Mouse (Mus musculus) layer of hippocampus, adult 11-12 months (tissue): ENCODE measurements around the gene Psmb6.

Source experiments
- DNase-seq: peaks from one replicate; pipeline ENCODE4 v3.0.0; 2022; ENCODE audit warnings: low spot score

Gene Psmb6

DNA sequence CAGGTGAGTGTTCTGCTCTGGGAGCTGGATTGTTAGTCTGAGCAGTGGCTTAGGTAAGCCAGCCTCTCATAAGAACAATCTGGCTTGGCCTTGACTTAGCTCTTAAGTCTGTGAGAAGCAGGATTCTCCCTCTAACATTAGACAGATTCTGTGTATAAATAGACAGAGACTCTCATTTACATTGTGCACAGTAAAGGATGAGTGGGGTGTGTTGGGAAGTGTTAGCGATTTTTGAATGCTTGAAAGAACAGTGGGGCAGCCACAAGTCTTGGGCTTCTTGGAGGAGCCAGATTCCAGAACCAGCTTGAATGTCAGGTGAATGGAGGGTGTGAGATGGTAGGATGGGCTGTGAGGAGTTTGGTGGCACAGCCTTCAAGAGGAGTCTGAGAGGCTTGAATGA, 46.5 kb downstream of the Psmb6 start:
- no peak for DNase-seq

GRCm38 (mm10) chr11:70572348-70572902, 47.3 kb downstream of the Psmb6 start:
- no peak for DNase-seq

DNA sequence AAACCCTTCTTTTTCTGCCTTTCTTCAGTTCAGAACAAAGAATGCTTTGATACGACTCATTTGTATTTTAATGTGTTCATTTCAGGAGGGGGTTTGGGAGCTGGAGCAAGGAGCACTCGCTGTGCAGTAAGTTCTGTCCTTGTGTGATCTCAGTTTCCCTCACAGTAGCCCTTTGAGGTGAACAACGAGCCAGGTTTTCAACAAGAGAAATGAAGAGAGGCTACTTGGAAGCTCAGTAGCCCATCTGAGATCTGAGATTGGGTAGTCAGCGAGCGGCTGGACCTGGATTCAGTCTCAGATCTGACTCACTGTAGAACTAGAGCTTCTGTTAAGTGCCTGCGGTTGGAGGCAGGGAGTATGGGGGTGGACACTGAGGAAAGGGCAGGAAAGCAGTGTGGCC, 48.7 kb downstream of the Psmb6 start:
- DNase-seq = no peak

DNA sequence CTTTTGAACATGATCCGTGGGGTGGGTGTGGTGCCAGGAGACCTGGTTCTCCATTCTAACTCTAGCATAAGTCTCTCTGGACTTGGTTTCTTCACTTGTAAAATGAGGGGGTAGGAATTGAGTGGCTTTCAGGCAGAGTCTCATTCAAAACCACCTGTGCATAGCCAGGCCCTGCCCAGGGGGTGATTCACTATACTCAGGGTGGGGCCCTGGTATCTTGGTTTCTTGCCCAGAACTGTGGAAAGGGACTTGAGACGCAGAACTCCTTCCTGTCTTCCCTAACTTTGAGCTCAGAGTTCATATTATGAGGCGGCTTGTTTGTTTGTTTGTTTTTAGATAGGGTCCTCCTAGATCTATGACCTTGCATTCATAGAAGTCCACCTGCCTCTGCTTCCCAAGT, 52.0 kb downstream of the Psmb6 start:
- no peak for DNase-seq
